Mouse (Mus musculus): ENCODE data around the gene Ifna5. TPM values are rescaled to one million over a fixed set of nuclear protein-coding genes. Genes with fewer than 3 reads are reported as not detected.
A peak's percentile ranks its signal among the peaks of the same experiment; 100 is the strongest.
"Not testable (repeated sequence)": the region's sequence is repeated elsewhere in the genome, so short reads cannot be mapped to it uniquely, and the experiment has no call there.

Ifna5 gene
- not detected in 2 replicates for polyA plus RNA-seq (2015; fragmentation: Nextera tagmentation; extraction: Ambion mirVana)

DNA sequence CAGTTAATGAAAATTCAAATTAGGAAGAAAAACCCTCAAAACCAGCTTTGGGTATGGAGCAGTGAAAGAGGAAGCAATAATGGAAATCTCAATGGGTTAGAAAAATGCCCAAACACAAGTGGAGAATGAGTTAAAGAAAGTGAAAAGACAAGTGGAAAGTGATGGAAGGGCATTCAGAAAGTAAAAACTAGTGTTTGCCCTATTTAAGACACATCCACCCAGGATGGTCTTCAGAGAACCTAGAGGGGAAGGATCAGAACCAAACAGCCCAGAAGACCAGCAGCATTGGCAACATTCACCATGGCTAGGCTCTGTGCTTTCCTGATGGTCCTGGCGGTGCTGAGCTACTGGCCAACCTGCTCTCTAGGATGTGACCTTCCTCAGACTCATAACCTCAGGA, at the start of gene Ifna5:
Gene Ifna5, plus strand, starts transcription at position 301 of the 400 bp plus-strand sequence.
- not testable (repeated sequence) for H3K9me3 ChIP-seq; H3K9ac ChIP-seq; H3K4me3 ChIP-seq; H3K4me1 ChIP-seq; ATAC-seq (ENCODE audit: extremely low read depth, insufficient number of reproducible peaks, low FRiP score, low TSS enrichment); H3K36me3 ChIP-seq; H3K27ac ChIP-seq (replicated peaks); H3K27me3 ChIP-seq (replicated peaks); H3K4me2 ChIP-seq
- WGBS, result 64% methylated on average over 1 of the region's 1 CpGs

DNA sequence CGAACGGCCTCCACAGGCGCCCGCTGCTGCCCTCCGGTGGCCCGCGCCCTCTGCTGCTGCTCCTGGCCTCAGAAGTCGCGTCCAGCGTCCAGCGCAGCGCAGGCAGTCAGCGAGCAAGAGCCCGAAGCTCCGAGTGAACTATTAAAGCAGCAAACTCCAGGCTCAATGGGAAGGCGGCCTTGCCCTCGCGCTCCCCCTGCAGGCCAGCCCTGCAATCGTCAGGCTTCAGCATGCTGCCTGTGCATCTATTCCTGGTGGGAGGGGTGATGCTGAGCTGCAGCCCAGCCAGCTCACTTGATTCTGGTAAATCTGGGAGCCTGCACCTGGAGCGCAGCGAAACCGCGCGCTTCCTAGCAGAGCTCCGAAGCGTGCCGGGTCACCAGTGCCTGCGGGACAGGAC, 46.9 kb upstream of the Ifna5 start, which contains the start of gene Gm13277:
Gene Gm13277, plus strand, starts transcription at position 231 of the 400 bp plus-strand sequence.
- WGBS, result no CpG with 5 or more reads among the region's 28 CpGs
- H3K9ac ChIP-seq, H3K4me1 ChIP-seq: not testable (repeated sequence)

DNA sequence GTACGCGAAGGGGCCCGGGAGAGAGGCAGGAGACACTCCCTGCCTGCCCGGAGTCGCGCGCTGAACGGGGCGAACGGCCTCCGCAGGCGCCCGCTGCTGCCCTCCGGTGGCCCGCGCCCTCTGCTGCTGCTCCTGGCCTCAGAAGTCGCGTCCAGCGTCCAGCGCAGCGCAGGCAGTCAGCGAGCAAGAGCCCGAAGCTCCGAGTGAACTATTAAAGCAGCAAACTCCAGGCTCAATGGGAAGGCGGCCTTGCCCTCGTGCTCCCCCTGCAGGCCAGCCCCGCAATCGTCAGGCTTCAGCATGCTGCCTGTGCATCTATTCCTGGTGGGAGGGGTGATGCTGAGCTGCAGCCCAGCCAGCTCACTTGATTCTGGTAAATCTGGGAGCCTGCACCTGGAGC, 44.1 kb upstream of the Ifna5 start, which contains the start of gene Gm13278:
Gene Gm13278, plus strand, starts transcription at position 301 of the 400 bp plus-strand sequence.
- not testable (repeated sequence) for H3K27ac ChIP-seq (replicated peaks); H3K4me1 ChIP-seq; H3K4me3 ChIP-seq; H3K36me3 ChIP-seq; H3K9ac ChIP-seq; H3K9me3 ChIP-seq; H3K27me3 ChIP-seq (replicated peaks); H3K4me2 ChIP-seq; ATAC-seq (ENCODE audit: extremely low read depth, insufficient number of reproducible peaks, low FRiP score, low TSS enrichment)
- WGBS, result no CpG with 5 or more reads among the region's 28 CpGs

More for the DNA sequence above, 46.9 kb upstream of the Ifna5 start, which contains the start of gene Gm13277:
- H3K4me3 ChIP-seq; H3K36me3 ChIP-seq; H3K4me2 ChIP-seq; H3K9me3 ChIP-seq; ATAC-seq (ENCODE audit: extremely low read depth, insufficient number of reproducible peaks, low FRiP score, low TSS enrichment); H3K27ac ChIP-seq (replicated peaks); H3K27me3 ChIP-seq (replicated peaks): not testable (repeated sequence)

DNA sequence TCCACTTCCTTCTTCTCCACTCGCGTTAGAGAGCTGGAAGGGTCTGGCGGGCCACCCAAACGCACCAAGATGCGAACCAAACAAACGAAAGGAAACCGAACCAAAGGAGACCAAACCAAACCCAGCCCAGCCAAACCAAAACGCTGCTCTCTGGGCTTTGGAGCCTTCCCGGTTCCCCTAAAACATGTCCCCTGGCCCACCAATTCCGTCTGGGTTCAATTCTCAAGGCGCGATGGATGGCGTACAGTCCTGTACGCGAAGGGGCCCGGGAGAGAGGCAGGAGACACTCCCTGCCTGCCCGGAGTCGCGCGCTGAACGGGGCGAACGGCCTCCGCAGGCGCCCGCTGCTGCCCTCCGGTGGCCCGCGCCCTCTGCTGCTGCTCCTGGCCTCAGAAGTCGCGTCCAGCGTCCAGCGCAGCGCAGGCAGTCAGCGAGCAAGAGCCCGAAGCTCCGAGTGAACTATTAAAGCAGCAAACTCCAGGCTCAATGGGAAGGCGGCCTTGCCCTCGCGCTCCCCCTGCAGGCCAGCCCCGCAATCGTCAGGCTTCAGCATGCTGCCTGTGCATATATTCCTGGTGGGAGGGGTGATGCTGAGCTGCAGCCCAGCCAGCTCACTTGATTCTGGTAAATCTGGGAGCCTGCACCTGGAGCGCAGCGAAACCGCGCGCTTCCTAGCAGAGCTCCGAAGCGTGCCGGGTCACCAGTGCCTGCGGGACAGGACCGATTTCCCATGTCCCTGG, 41.2 kb upstream of the Ifna5 start, which contains the start of gene Gm13275:
Gene Gm13275, plus strand, starts transcription at position 552 of the 740 bp plus-strand sequence.
- not testable (repeated sequence) for H3K36me3 ChIP-seq; H3K9me3 ChIP-seq; H3K4me3 ChIP-seq; H3K27ac ChIP-seq (replicated peaks); ATAC-seq (ENCODE audit: extremely low read depth, insufficient number of reproducible peaks, low FRiP score, low TSS enrichment); H3K9ac ChIP-seq; H3K27me3 ChIP-seq (replicated peaks); H3K4me2 ChIP-seq; H3K4me1 ChIP-seq
- 2% methylated on average over 13 of the region's 52 CpGs for WGBS

DNA sequence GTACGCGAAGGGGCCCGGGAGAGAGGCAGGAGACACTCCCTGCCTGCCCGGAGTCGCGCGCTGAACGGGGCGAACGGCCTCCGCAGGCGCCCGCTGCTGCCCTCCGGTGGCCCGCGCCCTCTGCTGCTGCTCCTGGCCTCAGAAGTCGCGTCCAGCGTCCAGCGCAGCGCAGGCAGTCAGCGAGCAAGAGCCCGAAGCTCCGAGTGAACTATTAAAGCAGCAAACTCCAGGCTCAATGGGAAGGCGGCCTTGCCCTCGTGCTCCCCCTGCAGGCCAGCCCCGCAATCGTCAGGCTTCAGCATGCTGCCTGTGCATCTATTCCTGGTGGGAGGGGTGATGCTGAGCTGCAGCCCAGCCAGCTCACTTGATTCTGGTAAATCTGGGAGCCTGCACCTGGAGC, 38.2 kb upstream of the Ifna5 start, which contains the start of gene Gm13279:
Gene Gm13279, plus strand, starts transcription at position 301 of the 400 bp plus-strand sequence.
- H3K36me3 ChIP-seq; H3K4me1 ChIP-seq; H3K4me3 ChIP-seq; H3K27ac ChIP-seq (replicated peaks); H3K9ac ChIP-seq; ATAC-seq (ENCODE audit: extremely low read depth, insufficient number of reproducible peaks, low FRiP score, low TSS enrichment); H3K4me2 ChIP-seq; H3K9me3 ChIP-seq; H3K27me3 ChIP-seq (replicated peaks): not testable (repeated sequence)
- no CpG with 5 or more reads among the region's 28 CpGs for WGBS

DNA sequence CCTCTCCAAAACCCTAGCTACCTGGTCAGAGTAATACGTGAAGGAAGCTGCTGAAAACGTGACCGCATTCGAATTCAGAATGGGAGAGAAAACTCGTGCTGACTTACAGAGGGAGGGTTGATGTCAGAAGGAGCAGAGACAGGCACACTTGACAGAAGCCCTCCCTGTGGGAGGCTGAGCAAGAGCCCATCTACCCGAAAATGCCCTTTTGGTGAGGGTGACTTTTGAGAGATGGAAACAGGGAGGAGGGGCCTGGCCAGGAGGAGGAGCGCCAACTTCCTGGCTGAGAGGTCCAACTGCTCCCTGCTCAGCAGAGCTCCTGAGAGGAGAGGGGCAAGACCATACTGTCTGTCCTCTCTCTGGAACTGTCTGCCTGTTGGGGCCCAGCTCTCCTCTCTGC, 36.0 kb upstream of the Ifna5 start, which contains the start of gene Gm13285:
Gene Gm13285, plus strand, starts transcription at position 301 of the 400 bp plus-strand sequence.
- H3K27ac ChIP-seq (replicated peaks); H3K9me3 ChIP-seq; H3K4me2 ChIP-seq; ATAC-seq (ENCODE audit: extremely low read depth, insufficient number of reproducible peaks, low FRiP score, low TSS enrichment); H3K4me1 ChIP-seq; H3K9ac ChIP-seq; H3K36me3 ChIP-seq; H3K4me3 ChIP-seq; H3K27me3 ChIP-seq (replicated peaks): not testable (repeated sequence)
- 19% methylated on average over 5 of the region's 7 CpGs for WGBS

DNA sequence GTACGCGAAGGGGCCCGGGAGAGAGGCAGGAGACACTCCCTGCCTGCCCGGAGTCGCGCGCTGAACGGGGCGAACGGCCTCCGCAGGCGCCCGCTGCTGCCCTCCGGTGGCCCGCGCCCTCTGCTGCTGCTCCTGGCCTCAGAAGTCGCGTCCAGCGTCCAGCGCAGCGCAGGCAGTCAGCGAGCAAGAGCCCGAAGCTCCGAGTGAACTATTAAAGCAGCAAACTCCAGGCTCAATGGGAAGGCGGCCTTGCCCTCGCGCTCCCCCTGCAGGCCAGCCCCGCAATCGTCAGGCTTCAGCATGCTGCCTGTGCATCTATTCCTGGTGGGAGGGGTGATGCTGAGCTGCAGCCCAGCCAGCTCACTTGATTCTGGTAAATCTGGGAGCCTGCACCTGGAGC, 32.4 kb upstream of the Ifna5 start, which contains the start of gene Gm13287:
Gene Gm13287, plus strand, starts transcription at position 301 of the 400 bp plus-strand sequence.
- Histone ChIP-seq H3K27me3 (replicated peaks) (peaks cover 10% of the 10 kb centered on the region), H3K4me2 (peak within 1 kb of the TSS; percentile 49)
- no CpG with 5 or more reads among the region's 29 CpGs for WGBS
- not testable (repeated sequence) for H3K4me3 ChIP-seq; H3K9me3 ChIP-seq; ATAC-seq (ENCODE audit: extremely low read depth, insufficient number of reproducible peaks, low FRiP score, low TSS enrichment); H3K4me1 ChIP-seq; H3K27ac ChIP-seq (replicated peaks); H3K9ac ChIP-seq; H3K36me3 ChIP-seq

DNA sequence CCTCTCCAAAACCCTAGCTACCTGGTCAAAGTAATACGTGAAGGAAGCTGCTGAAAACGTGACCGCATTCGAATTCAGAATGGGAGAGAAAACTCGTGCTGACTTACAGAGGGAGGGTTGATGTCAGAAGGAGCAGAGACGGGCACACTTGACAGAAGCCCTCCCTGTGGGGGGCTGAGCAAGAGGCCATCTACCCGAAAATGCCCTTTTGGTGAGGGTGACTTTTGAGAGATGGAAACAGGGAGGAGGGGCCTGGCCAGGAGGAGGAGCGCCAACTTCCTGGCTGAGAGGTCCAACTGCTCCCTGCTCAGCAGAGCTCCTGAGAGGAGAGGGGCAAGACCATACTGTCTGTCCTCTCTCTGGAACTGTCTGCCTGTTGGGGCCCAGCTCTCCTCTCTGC, 30.1 kb upstream of the Ifna5 start, which contains the start of gene Gm13288:
Gene Gm13288, plus strand, starts transcription at position 301 of the 400 bp plus-strand sequence.
- H3K36me3 ChIP-seq; H3K9ac ChIP-seq; H3K9me3 ChIP-seq; H3K27ac ChIP-seq (replicated peaks); ATAC-seq (ENCODE audit: extremely low read depth, insufficient number of reproducible peaks, low FRiP score, low TSS enrichment); H3K4me1 ChIP-seq: not testable (repeated sequence)
- 0 out of 2 replicates have a peak within 1 kb of the TSS, but pooled peaks have one; percentile 36 for H3K4me2 ChIP-seq
- H3K27me3 ChIP-seq (replicated peaks), result peaks cover 15% of the 10 kb centered on the region
- H3K4me3 ChIP-seq, result peak within 1 kb of the TSS; percentile 30
- WGBS, result no CpG with 5 or more reads among the region's 8 CpGs

DNA sequence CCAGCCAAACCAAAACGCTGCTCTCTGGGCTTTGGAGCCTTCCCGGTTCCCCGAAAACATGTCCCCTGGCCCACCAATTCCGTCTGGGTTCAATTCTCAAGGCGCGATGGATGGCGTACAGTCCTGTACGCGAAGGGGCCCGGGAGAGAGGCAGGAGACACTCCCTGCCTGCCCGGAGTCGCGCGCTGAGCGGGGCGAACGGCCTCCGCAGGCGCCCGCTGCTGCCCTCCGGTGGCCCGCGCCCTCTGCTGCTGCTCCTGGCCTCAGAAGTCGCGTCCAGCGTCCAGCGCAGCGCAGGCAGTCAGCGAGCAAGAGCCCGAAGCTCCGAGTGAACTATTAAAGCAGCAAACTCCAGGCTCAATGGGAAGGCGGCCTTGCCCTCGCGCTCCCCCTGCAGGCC, 29.6 kb upstream of the Ifna5 start:
- Histone ChIP-seq H3K4me3 (peak overlapping the region; percentile 30), H3K4me2 (0 out of 2 replicates have a peak overlapping the region, but pooled peaks have one; percentile 36), H3K27me3 (replicated peaks) (peaks cover 15% of the 10 kb centered on the region)
- H3K9ac ChIP-seq; H3K9me3 ChIP-seq; H3K36me3 ChIP-seq; H3K27ac ChIP-seq (replicated peaks); ATAC-seq (ENCODE audit: extremely low read depth, insufficient number of reproducible peaks, low FRiP score, low TSS enrichment); H3K4me1 ChIP-seq: not testable (repeated sequence)
- 0% methylated on average over 14 of the region's 34 CpGs for WGBS

DNA sequence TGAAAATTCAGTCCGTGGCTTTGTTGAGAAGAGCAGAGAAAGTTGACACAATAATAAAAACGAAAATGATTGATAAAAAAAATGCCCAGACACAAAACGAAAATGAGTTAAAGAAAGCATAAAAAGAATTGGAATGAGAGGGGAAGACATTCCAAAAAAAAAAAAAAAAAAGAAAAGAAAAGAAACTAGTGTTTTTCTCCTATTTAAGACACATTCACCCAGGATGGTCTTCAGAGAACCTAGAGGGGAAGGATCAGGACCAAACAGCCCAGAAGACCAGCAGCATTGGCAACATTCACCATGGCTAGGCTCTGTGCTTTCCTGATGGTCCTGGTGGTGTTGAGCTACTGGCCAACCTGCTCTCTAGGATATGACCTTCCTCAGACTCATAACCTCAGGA, 19.4 kb upstream of the Ifna5 start, which contains the start of gene Ifna7:
Gene Ifna7, plus strand, starts transcription at position 301 of the 400 bp plus-strand sequence.
- Histone ChIP-seq H3K4me2 (no peak within 1 kb of the TSS), H3K36me3 (no peaks in the 10 kb centered on the region), H3K9ac (no peak within 1 kb of the TSS), H3K9me3 (no peaks in the 10 kb centered on the region), H3K27me3 (replicated peaks) (peaks cover 4% of the 10 kb centered on the region; the same call in 1 of the 2 replicates), H3K4me3 (no peak within 1 kb of the TSS), H3K27ac (replicated peaks) (no peak within 1 kb of the TSS), H3K4me1 (no peaks in the 10 kb centered on the region)
- 46% methylated on average over 3 of the region's 3 CpGs for WGBS
- no peak for ATAC-seq (ENCODE audit: extremely low read depth, insufficient number of reproducible peaks, low FRiP score, low TSS enrichment)

DNA sequence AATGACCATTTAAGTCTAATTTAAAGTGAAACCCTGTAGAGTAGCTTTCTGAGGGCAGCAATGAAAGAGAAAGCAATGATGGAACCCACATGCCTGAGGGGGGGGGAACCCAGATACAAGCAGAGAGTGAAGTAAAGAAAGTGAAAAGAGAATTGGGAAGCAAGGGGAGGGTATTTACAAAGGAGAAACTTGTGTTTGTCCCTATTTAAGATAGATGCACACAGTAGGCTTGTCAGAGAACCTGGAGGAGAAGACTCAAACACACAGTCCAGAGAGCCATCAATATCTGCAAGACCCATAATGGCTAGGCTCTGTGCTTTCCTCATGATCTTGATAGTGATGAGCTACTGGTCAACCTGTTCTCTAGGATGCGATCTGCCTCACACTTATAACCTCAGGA, 15.7 kb upstream of the Ifna5 start, which contains the start of gene Ifna11:
Gene Ifna11, plus strand, starts transcription at position 301 of the 400 bp plus-strand sequence.
- no peaks in the 10 kb centered on the region for H3K36me3 ChIP-seq
- no peak within 1 kb of the TSS for H3K9ac ChIP-seq
- 66% methylated on average over 1 of the region's 1 CpGs for WGBS

More for the DNA sequence above, 15.7 kb upstream of the Ifna5 start, which contains the start of gene Ifna11:
- Histone ChIP-seq H3K4me2 (no peak within 1 kb of the TSS), H3K4me1 (no peaks in the 10 kb centered on the region), H3K4me3 (no peak within 1 kb of the TSS), H3K27ac (replicated peaks) (no peak within 1 kb of the TSS), H3K27me3 (replicated peaks) (peaks cover 4% of the 10 kb centered on the region; the same call in 1 of the 2 replicates), H3K9me3 (no peaks in the 10 kb centered on the region)
- ATAC-seq (ENCODE audit: extremely low read depth, insufficient number of reproducible peaks, low FRiP score, low TSS enrichment), result no peak
